Mouse (Mus musculus) gastrocnemius, postnatal 10 days (tissue): ENCODE data around the gene Kcnf1. TPM values are rescaled to one million over a fixed set of nuclear protein-coding genes. Genes with fewer than 3 reads are reported as not detected.
"Not testable (repeated sequence)": the region's sequence is repeated elsewhere in the genome, so short reads cannot be mapped to it uniquely, and the experiment has no call there.

Source experiments
- DNase-seq: peaks from one replicate; pipeline ENCODE4 v3.0.0; 2021; ENCODE audit warnings: mixed read lengths
- total RNA-seq, 2 experiments: library from RNA; stranded (reverse); gene quantifications; 2 replicates each; pipeline ENCODE4 v1.2.3; 2021

The Kcnf1 gene
- total RNA-seq, 2 experiments from 2014 or later, result 2.8 to 3.1 TPM

GRCm38 (mm10) chr12:17159549-17159948 lies 17.1 kb downstream of the Kcnf1 start:
- DNase-seq, result no peak

- DNase-seq, result no peak
Measured at GRCm38 (mm10) chr12:17157558-17157957, 19.1 kb downstream of the Kcnf1 start.

- no peak for DNase-seq
Measured at GRCm38 (mm10) chr12:17155781-17156180, 20.9 kb downstream of the Kcnf1 start.

GRCm38 (mm10) chr12:17152840-17153239 lies 23.8 kb downstream of the Kcnf1 start:
- no peak for DNase-seq

GRCm38 (mm10) chr12:17148920-17149319 lies 27.8 kb downstream of the Kcnf1 start:
- DNase-seq, result no peak

- DNase-seq, result no peak
Measured at GRCm38 (mm10) chr12:17141791-17142190, 34.9 kb downstream of the Kcnf1 start.

GRCm38 (mm10) chr12:17140436-17140835 lies 36.3 kb downstream of the Kcnf1 start:
- no peak for DNase-seq

GRCm38 (mm10) chr12:17134546-17135096 lies 42.1 kb downstream of the Kcnf1 start:
- DNase-seq, result no peak

- DNase-seq, result no peak
Measured at GRCm38 (mm10) chr12:17132243-17132642, 44.4 kb downstream of the Kcnf1 start.

- DNase-seq, result no peak
Measured at GRCm38 (mm10) chr12:17131563-17131962, 45.1 kb downstream of the Kcnf1 start.

- DNase-seq, result not testable (repeated sequence)
Measured at GRCm38 (mm10) chr12:17122881-17123280, 53.8 kb downstream of the Kcnf1 start.

Other genes starting within 250 kb of the Kcnf1 start
- 1 to 10 TPM; 1.8 to 2.4 TPM for gene Pqlc3, start 176.5 kb downstream of the Kcnf1 start, total RNA-seq
- not detected for gene 2410004P03Rik, start 165.2 kb downstream of the Kcnf1 start, total RNA-seq
- 10 to 100 TPM; 78.9 to 89.6 TPM for gene Pdia6, start 89.7 kb upstream of the Kcnf1 start, total RNA-seq
- not detected for gene Atp6v1c2, start 152.5 kb upstream of the Kcnf1 start, total RNA-seq
- gene Nol10, start 171.6 kb upstream of the Kcnf1 start, total RNA-seq, result 1 to 10 TPM; 7.6 to 9.6 TPM